Mouse (Mus musculus) intestine, postnatal 0 days (tissue): ENCODE data around the gene Ghdc. TPM values are rescaled to one million over a fixed set of nuclear protein-coding genes. Genes with fewer than 3 reads are reported as not detected.

Experiments
- ATAC-seq: fragments of 200-750 bp; cut with Nextera tagmentation; 2 replicates; pipeline ENCODE4 v1.8.0; 2017; ENCODE audit warnings: mild to moderate bottlenecking, moderate TSS enrichment, moderate library complexity
- H3K27ac ChIP-seq: fragments of 300-500 bp; sonication (generic); 2 replicates; pipeline ENCODE4 v1.5.1; 2014; ENCODE audit warnings: mild to moderate bottlenecking, low read depth, low read length, moderate library complexity
- H3K27me3 ChIP-seq: fragments of 300-500 bp; sonication (generic); replicated peaks from 2 replicates; pipeline ENCODE4 v1.6.1; 2014; ENCODE audit warnings: low read length, mixed read lengths; ENCODE audit not compliant: control insufficient read depth, insufficient read depth
- H3K36me3 ChIP-seq: fragments of 300-500 bp; sonication (generic); 2 replicates; pipeline ENCODE4 v1.6.1; 2014; ENCODE audit warnings: mild to moderate bottlenecking, moderate library complexity; ENCODE audit not compliant: control insufficient read depth, insufficient read depth
- H3K4me1 ChIP-seq: fragments of 300-500 bp; sonication (generic); replicated peaks from 2 replicates; pipeline ENCODE4 v1.6.1; 2014; ENCODE audit warnings: antibody characterized with exemption, low read length, mixed read lengths; ENCODE audit not compliant: control insufficient read depth, insufficient read depth
- H3K4me2 ChIP-seq: fragments of 300-500 bp; sonication (generic); replicated peaks from 2 replicates; pipeline ENCODE4 v1.6.1; 2014; ENCODE audit warnings: low read depth, mild to moderate bottlenecking, moderate library complexity
- H3K4me3 ChIP-seq: fragments of 300-500 bp; sonication (generic); 2 replicates; pipeline ENCODE4 v1.5.1; 2014; ENCODE audit warnings: low read depth, low read length
- H3K9ac ChIP-seq: fragments of 300-500 bp; sonication (generic); 2 replicates; pipeline ENCODE4 v1.6.1; 2014; ENCODE audit warnings: mild to moderate bottlenecking, low read depth, low read length
- H3K9me3 ChIP-seq: fragments of 300-500 bp; sonication (generic); 2 replicates; pipeline ENCODE4 v1.6.1; 2016; ENCODE audit warnings: mixed run types; ENCODE audit not compliant: control insufficient read depth
- CTCF ChIP-seq: sonication (generic); IDR thresholded peaks from 2 replicates; pipeline ENCODE4 v1.5.1; 2016; ENCODE audit warnings: low read depth, mild to moderate bottlenecking, control low read depth, antibody characterized with exemption, moderate library complexity
- WGBS: fragments of 180-500 bp; shearing (Covaris S2); extraction: QIAGEN DNeasy Blood & Tissue Kit; methylation state at CpG from one replicate; pipeline ENCODE4 v1.1.7; 2014; 5-methylcytosine and 5-hydroxymethylcytosine counted together
- polyA plus RNA-seq: library from polyadenylated mRNA; unstranded; fragments of >200 nt; fragmentation: Nextera tagmentation; extraction: Ambion mirVana; gene quantifications from 2 replicates; pipeline ENCODE4 v1.2.1, GENCODE M21; 2015

Gene Ghdc
- polyA plus RNA-seq, 1 experiment from 2014 or later = 5.2 TPM

DNA sequence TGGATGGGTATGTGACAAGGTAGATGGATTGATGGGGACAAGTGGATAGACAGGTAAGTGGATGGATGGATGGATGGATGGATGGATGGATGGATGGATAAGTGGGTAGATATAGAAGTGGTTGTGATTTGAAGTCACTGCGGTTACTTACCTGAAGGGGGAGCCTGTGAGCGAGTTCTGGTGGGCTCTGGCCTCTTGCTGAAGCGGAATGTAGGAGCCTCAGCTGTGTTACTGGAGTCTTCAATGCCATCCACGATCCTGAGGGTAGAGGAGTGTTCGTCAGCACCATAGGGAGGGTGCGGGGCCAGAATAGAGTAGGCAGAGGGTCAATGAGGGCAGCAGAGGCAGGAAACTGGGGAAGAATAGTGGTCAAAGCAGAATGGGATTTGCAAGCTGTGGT, 25.7 kb downstream of the Ghdc start:
- no peak overlapping the region for H3K27ac ChIP-seq
- no peak overlapping the region for H3K4me3 ChIP-seq
- H3K9me3 ChIP-seq = no peaks in the 10 kb centered on the region
- no peak for ATAC-seq
- TF ChIP-seq CTCF = peak; percentile 78
- H3K4me1 ChIP-seq = no peaks in the 10 kb centered on the region
- no peak overlapping the region for H3K9ac ChIP-seq
- H3K4me2 ChIP-seq = no peak overlapping the region
- 0 out of 2 replicates have a peak, but pooled peaks cover 12% of the 10 kb centered on the region for H3K27me3 ChIP-seq
- no peaks in the 10 kb centered on the region for H3K36me3 ChIP-seq
- 16% methylated on average over 6 of the region's 6 CpGs for WGBS

DNA sequence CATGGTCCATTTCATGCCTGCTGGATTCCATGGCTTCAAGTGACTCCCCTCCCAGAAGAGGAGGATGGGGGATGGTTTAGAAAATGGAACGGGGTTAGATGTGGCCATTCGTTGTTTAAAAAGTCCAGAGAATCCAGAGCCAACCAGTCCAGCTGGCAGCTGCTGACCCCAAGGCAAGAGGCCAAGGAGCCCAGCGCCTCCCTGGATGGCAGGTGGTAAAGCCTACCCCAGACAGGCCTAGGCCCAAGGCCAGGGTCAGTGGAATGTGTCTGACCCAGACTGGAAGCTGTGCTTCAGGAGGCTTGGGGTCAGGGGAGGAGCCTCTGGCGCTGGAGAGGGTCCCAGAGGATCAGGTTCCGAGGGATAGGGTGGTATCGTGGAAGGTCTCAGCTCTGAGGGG, 29.4 kb downstream of the Ghdc start:
- no peak for ATAC-seq
- no peaks in the 10 kb centered on the region for H3K9me3 ChIP-seq
- no peaks in the 10 kb centered on the region for H3K36me3 ChIP-seq
- no peak overlapping the region for H3K4me3 ChIP-seq
- no peak overlapping the region for H3K9ac ChIP-seq
- H3K27ac ChIP-seq = no peak overlapping the region
- no peak overlapping the region for H3K4me2 ChIP-seq
- 65% methylated on average over 6 of the region's 6 CpGs for WGBS
- H3K4me1 ChIP-seq = no peaks in the 10 kb centered on the region
- H3K27me3 ChIP-seq = no peaks in the 10 kb centered on the region
- TF ChIP-seq CTCF = no peak

DNA sequence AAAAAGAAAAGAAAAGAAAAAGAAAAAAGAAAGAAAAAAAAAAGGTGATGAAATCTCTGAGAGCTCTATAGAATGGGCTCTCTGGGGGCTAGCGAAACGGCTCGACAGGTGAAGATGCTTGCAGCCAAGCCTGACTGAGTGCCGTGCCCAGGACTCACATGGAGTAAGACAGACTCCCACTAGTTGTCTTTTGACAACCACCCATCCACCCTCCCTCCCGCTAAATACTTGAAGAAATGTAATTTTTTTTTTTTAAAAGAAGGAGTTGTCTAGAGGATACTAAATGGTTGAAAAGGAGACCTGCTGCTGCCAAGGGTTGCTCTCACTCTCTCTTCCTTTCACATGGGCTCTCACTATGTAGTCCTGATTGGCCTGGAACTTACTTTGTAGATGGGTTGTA, 32.0 kb downstream of the Ghdc start:
- H3K36me3 ChIP-seq = 0 out of 2 replicates have a peak, but pooled peaks cover 5% of the 10 kb centered on the region
- ATAC-seq = no peak
- H3K27ac ChIP-seq = no peak overlapping the region
- TF ChIP-seq CTCF = no peak
- WGBS = 15% methylated on average over 5 of the region's 5 CpGs
- H3K4me1 ChIP-seq = no peaks in the 10 kb centered on the region
- no peak overlapping the region for H3K9ac ChIP-seq
- peak overlapping the region; percentile 77 for H3K4me2 ChIP-seq
- H3K9me3 ChIP-seq = no peaks in the 10 kb centered on the region
- no peaks in the 10 kb centered on the region for H3K27me3 ChIP-seq
- peak overlapping the region; percentile 98 for H3K4me3 ChIP-seq

DNA sequence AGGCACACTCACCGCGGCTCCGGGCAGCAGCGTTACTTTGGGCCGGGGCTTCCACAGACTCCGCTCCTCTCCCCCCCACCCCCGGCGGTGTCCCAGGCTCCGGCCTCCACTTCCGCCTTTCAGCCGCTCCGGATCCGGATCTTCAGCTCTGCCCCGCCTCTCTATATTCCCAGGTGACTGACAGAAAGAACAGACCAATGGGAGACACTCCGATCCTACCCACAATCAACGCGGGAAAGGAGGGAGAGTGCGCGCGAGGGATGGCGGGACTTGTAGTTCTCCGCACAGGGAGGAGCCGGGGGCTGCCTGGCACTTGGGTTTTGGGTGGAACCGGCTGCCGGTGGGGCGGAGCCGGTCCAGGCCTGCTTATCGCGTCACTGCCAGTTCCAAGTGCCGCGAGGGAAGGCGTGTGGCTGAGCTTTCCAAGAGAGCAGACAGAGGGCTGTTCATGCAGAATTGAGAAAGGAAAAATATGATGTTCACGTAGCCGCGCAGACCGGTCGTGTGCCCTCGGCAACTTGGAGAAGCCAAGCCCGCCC, 32.6 kb downstream of the Ghdc start, which contains the start of gene Rab5c:
Rab5c (minus strand) TSS at position 150 of the 539 bp plus-strand sequence.
- TF ChIP-seq CTCF = peak; percentile 20; the same call in 1 of the 2 replicates
- Histone ChIP-seq H3K27ac (peak within 1 kb of the TSS; percentile 95), H3K27me3 (no peaks in the 10 kb centered on the region), H3K9ac (peak within 1 kb of the TSS; percentile 99), H3K4me2 (peak within 1 kb of the TSS; percentile 77), H3K4me1 (no peaks in the 10 kb centered on the region), H3K4me3 (peak within 1 kb of the TSS; percentile 98), H3K9me3 (no peaks in the 10 kb centered on the region), H3K36me3 (peaks cover 7% of the 10 kb centered on the region; the same call in 1 of the 2 replicates)
- under 1% methylated on average over 39 of the region's 39 CpGs for whole genome bisulfite sequencing
- ATAC-seq = peak; percentile 99

DNA sequence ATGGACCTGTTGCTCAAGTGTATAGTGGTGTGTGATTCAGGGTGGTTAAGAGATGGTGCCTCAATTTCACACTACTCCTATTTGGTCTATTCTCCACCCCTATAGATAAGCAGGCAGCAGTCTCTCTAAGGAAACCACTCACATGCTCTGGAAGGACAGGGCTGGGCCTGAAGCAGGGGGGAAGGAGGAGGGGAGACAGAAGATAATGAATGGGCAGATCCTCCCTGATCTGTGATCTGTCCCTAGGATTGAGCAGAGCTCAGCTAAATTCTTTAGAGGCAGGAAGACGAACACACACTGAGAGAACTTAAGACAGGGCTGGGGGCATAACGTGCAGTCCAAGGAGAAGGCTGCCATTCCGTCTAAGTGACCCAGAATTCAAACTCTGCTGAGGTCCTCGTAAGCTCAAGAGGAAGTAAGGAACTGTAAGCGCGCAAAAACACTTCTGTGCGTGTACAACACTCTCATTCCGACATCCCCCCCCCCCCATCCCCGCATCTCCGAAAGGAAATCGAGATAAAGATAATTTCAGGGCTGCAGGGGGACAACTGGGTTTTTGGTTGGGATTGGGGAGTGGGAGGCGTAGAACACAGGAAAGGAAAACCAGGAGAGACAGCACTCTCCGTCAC, 33.5 kb downstream of the Ghdc start:
- H3K4me1 ChIP-seq = no peaks in the 10 kb centered on the region
- no peaks in the 10 kb centered on the region for H3K27me3 ChIP-seq
- H3K27ac ChIP-seq = peak overlapping the region; percentile 95
- WGBS = 0% methylated on average over 13 of the region's 13 CpGs
- peaks cover 16% of the 10 kb centered on the region; the same call in 1 of the 2 replicates for H3K36me3 ChIP-seq
- H3K4me2 ChIP-seq = peak overlapping the region; percentile 77
- H3K9me3 ChIP-seq = no peaks in the 10 kb centered on the region
- no peak for TF ChIP-seq CTCF
- H3K9ac ChIP-seq = peak overlapping the region; percentile 99
- no peak for ATAC-seq
- H3K4me3 ChIP-seq = peak overlapping the region; percentile 98

DNA sequence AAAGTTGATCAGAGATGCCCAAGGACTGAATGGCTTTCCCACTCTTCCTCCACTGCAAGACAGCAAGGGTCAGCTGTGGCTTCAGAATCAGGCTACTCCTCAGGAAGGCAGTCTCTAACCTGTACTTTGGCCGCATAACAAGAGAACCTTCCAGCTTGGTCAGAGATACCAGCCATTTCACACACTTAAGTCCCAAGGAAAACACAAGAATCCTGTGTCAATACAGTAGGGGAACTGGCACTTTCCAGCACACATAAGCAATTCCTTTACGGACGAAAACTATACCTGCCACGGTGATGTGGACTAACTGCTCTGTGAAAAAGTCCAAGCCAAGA, 34.0 kb downstream of the Ghdc start:
- Histone ChIP-seq H3K4me1 (no peaks in the 10 kb centered on the region), H3K36me3 (peaks cover 21% of the 10 kb centered on the region; the same call in 1 of the 2 replicates), H3K9me3 (no peaks in the 10 kb centered on the region), H3K9ac (peak overlapping the region; percentile 99; the same call in 1 of the 2 replicates), H3K27ac (peak overlapping the region; percentile 95), H3K27me3 (no peaks in the 10 kb centered on the region), H3K4me3 (peak overlapping the region; percentile 98; the same call in 1 of the 2 replicates), H3K4me2 (peak overlapping the region; percentile 77)
- WGBS = 37% methylated on average over 4 of the region's 4 CpGs
- ATAC-seq = no peak
- TF ChIP-seq CTCF = no peak
